Mouse (Mus musculus) forebrain, embryonic 13.5 days (tissue): Measurements from ENCODE around the gene Galk1. TPM values are rescaled to one million over a fixed set of nuclear protein-coding genes. Genes with fewer than 3 reads are reported as not detected.

Experiments used
- ATAC-seq: fragments of 200-750 bp; cut with Nextera tagmentation; 2 replicates; pipeline ENCODE4 v1.8.0; 2017
- H3K27ac ChIP-seq: fragments of 300-500 bp; sonication (generic); 2 replicates; pipeline ENCODE4 v1.5.1; 2015; ENCODE audit warnings: inconsistent platforms, mild to moderate bottlenecking, moderate library complexity
- H3K27me3 ChIP-seq: fragments of 300-500 bp; sonication (generic); 2 replicates; pipeline ENCODE4 v1.6.1; 2015; ENCODE audit warnings: mild to moderate bottlenecking, inconsistent platforms
- H3K36me3 ChIP-seq: fragments of 300-500 bp; sonication (generic); 2 replicates; pipeline ENCODE4 v1.6.1; 2015; ENCODE audit warnings: mild to moderate bottlenecking, inconsistent platforms; ENCODE audit not compliant: poor library complexity, severe bottlenecking
- H3K4me1 ChIP-seq: fragments of 300-500 bp; sonication (generic); 2 replicates; pipeline ENCODE4 v1.6.1; 2015; ENCODE audit warnings: inconsistent platforms
- H3K4me2 ChIP-seq: fragments of 300-500 bp; sonication (generic); 2 replicates; pipeline ENCODE4 v1.6.1; 2015; ENCODE audit warnings: inconsistent platforms, mild to moderate bottlenecking, moderate library complexity
- H3K4me3 ChIP-seq: fragments of 300-500 bp; sonication (generic); 2 replicates; pipeline ENCODE4 v1.5.1; 2015; ENCODE audit warnings: mild to moderate bottlenecking, inconsistent platforms
- H3K9ac ChIP-seq: fragments of 300-500 bp; sonication (generic); 2 replicates; pipeline ENCODE4 v1.6.1; 2015; ENCODE audit warnings: mild to moderate bottlenecking, inconsistent platforms
- H3K9me3 ChIP-seq: fragments of 300-500 bp; sonication (generic); replicated peaks from 2 replicates; pipeline ENCODE4 v1.6.1; 2016; ENCODE audit warnings: inconsistent platforms
- WGBS: fragments of 180-500 bp; shearing (Covaris S2); methylation state at CpG from one replicate; pipeline ENCODE4 v1.1.7; 2015; 5-methylcytosine and 5-hydroxymethylcytosine counted together
- polyA plus RNA-seq: library from polyadenylated mRNA; unstranded; fragments of >200 nt; fragmentation: Nextera tagmentation; extraction: Ambion mirVana; gene quantifications from 2 replicates; pipeline ENCODE4 v1.2.1, GENCODE M21; 2015

Galk1 gene
- polyA plus RNA-seq, 1 experiment from 2014 or later = 74.8 TPM

GRCm38 (mm10) chr11:115992098-115992497 is 20.4 kb downstream of the Galk1 start:
- no peaks in the 10 kb centered on the region for H3K4me1 ChIP-seq
- H3K27me3 ChIP-seq = 0 out of 2 replicates have a peak, but pooled peaks cover 4% of the 10 kb centered on the region
- 64% methylated on average over 4 of the region's 4 CpGs for WGBS
- H3K9me3 ChIP-seq = no peaks in the 10 kb centered on the region
- H3K36me3 ChIP-seq = no peaks in the 10 kb centered on the region
- no peak overlapping the region for H3K4me3 ChIP-seq
- no peak for ATAC-seq
- no peak overlapping the region for H3K4me2 ChIP-seq
- H3K27ac ChIP-seq = no peak overlapping the region
- no peak overlapping the region for H3K9ac ChIP-seq

GRCm38 (mm10) chr11:115989686-115990085 is 22.8 kb downstream of the Galk1 start:
- Histone ChIP-seq H3K9me3 (no peaks in the 10 kb centered on the region), H3K27me3 (0 out of 2 replicates have a peak, but pooled peaks cover 4% of the 10 kb centered on the region), H3K36me3 (no peaks in the 10 kb centered on the region), H3K27ac (no peak overlapping the region), H3K4me1 (no peaks in the 10 kb centered on the region), H3K4me3 (no peak overlapping the region), H3K9ac (no peak overlapping the region), H3K4me2 (no peak overlapping the region)
- ATAC-seq = no peak
- 38% methylated on average over 12 of the region's 15 CpGs for WGBS

- Histone ChIP-seq H3K9me3 (no peaks in the 10 kb centered on the region), H3K9ac (no peak overlapping the region), H3K27ac (no peak overlapping the region), H3K4me3 (no peak overlapping the region), H3K36me3 (no peaks in the 10 kb centered on the region), H3K27me3 (0 out of 2 replicates have a peak, but pooled peaks cover under 1% of the 10 kb centered on the region), H3K4me2 (no peak overlapping the region), H3K4me1 (no peaks in the 10 kb centered on the region)
- WGBS = 88% methylated on average over 8 of the region's 8 CpGs
- ATAC-seq = no peak
Observed at GRCm38 (mm10) chr11:115983291-115983690, 29.2 kb downstream of the Galk1 start.

- no peak overlapping the region for H3K27ac ChIP-seq
Observed at GRCm38 (mm10) chr11:115982472-115982871, 30.0 kb downstream of the Galk1 start.

DNA sequence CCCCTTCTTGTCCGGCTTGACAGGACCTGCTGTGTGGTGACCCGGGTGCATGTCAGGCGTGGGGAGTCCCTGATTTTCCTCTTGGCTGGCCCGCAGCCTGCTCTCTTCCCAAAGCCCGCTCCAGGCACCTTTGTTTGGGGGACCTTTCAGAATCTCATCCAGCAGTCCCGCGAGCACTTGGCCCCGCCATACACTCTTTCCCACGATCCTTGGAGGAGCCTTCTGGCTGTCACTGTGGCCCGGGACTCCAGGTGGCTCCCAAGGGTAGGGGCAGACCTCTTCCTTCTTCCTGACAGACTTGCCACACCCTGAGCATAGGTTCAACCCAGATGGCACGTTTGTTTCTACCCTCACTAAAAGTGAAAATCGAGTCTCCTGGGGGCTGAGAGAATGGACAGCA is 37.0 kb downstream of the Galk1 start:
- H3K4me1 ChIP-seq = peaks cover 12% of the 10 kb centered on the region
- 29% methylated on average over 12 of the region's 12 CpGs for WGBS

More at GRCm38 (mm10) chr11:115982472-115982871, 30.0 kb downstream of the Galk1 start:
- no peaks in the 10 kb centered on the region for H3K4me1 ChIP-seq
- no peak for ATAC-seq
- H3K9me3 ChIP-seq = no peaks in the 10 kb centered on the region
- H3K27me3 ChIP-seq = peaks cover 5% of the 10 kb centered on the region; the same call in 1 of the 2 replicates
- H3K4me2 ChIP-seq = no peak overlapping the region
- no peak overlapping the region for H3K4me3 ChIP-seq
- no peaks in the 10 kb centered on the region for H3K36me3 ChIP-seq
- WGBS = 91% methylated on average over 15 of the region's 15 CpGs
- H3K9ac ChIP-seq = no peak overlapping the region

DNA sequence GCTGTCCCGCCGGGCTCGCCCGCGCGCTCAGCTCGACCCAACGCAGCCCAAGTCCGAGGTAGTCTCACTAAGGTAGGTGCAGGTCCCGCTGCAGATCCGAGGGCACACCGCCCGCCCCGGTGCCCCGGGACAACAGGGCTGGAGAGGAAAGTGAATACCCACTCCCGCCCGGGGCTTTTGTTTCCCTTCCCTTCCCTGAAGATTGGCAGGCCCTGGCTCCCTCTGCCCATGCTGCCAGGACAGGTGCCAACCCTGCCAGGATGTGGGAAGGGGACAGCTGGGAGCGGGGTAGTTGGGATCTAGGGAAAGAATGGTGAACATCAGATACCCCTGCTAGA is 37.5 kb downstream of the Galk1 start:
- Histone ChIP-seq H3K27ac (no peak overlapping the region), H3K4me3 (peak overlapping the region; percentile 44), H3K27me3 (peaks cover 49% of the 10 kb centered on the region), H3K4me1 (peaks cover 12% of the 10 kb centered on the region), H3K36me3 (no peaks in the 10 kb centered on the region), H3K4me2 (peak overlapping the region; percentile 74), H3K9me3 (no peaks in the 10 kb centered on the region), H3K9ac (peak overlapping the region; percentile 60)
- WGBS = under 1% methylated on average over 18 of the region's 18 CpGs
- no peak for ATAC-seq

More for the DNA sequence above, 37.0 kb downstream of the Galk1 start:
- H3K4me2 ChIP-seq = peak overlapping the region; percentile 74; the same call in 1 of the 2 replicates
- H3K9me3 ChIP-seq = no peaks in the 10 kb centered on the region
- no peaks in the 10 kb centered on the region for H3K36me3 ChIP-seq
- no peak overlapping the region for H3K4me3 ChIP-seq
- no peak overlapping the region for H3K27ac ChIP-seq
- no peak for ATAC-seq
- no peak overlapping the region; the same call in 1 of the 2 replicates for H3K9ac ChIP-seq
- H3K27me3 ChIP-seq = peaks cover 49% of the 10 kb centered on the region

GRCm38 (mm10) chr11:115974309-115975082 is 38.0 kb downstream of the Galk1 start, which contains the start of gene Itgb4:
TSS of gene Itgb4 (plus strand) at chr11:115974709.
- peaks cover 12% of the 10 kb centered on the region for H3K4me1 ChIP-seq
- no peaks in the 10 kb centered on the region for H3K36me3 ChIP-seq
- H3K9ac ChIP-seq = peak within 1 kb of the TSS; percentile 60
- H3K9me3 ChIP-seq = no peaks in the 10 kb centered on the region
- H3K4me2 ChIP-seq = peak within 1 kb of the TSS; percentile 74
- 12% methylated on average over 39 of the region's 58 CpGs for WGBS
- peaks cover 49% of the 10 kb centered on the region for H3K27me3 ChIP-seq
- ATAC-seq = no peak
- H3K27ac ChIP-seq = no peak within 1 kb of the TSS
- H3K4me3 ChIP-seq = peak within 1 kb of the TSS; percentile 44

GRCm38 (mm10) chr11:115971016-115971415 is 41.5 kb downstream of the Galk1 start:
- Histone ChIP-seq H3K4me2 (no peak overlapping the region), H3K4me1 (peaks cover 12% of the 10 kb centered on the region), H3K9ac (no peak overlapping the region), H3K36me3 (peaks cover 14% of the 10 kb centered on the region), H3K27me3 (peaks cover 31% of the 10 kb centered on the region), H3K9me3 (no peaks in the 10 kb centered on the region), H3K27ac (no peak overlapping the region), H3K4me3 (no peak overlapping the region)
- WGBS = 76% methylated on average over 6 of the region's 6 CpGs
- no peak for ATAC-seq

DNA sequence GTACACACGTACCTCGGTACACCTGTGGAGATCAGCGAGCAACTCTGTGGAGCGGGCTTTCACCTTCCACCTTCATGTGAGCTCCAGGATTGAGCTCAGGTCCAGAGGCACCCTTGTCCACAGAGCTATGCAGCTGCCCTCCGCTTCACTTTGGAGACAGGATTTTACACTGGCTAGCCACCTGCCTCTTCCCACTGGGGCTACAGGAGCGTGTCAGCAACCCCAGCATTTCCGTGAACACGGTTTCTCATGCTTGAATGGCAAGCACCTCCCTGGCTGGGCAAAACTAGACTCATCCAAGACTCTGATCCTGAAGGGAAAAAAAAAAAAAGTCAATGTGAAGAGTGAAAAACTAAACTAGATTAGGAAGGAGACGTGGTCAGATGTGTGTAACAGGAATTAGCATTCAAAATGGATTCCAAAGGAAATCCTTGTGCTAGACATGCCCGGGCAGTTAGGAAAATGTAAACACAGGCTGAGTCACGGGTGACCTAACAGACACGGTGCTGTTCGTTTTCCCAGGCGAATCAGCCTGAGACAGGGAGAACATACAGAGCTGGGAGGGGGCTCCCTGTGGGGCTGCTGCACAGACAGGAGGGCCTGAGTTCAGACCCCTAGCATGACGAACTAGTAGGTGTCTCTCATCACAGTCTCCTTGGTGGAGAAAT is 42.4 kb downstream of the Galk1 start:
- H3K9ac ChIP-seq = no peak overlapping the region
- peaks cover 9% of the 10 kb centered on the region for H3K4me1 ChIP-seq
- no peak overlapping the region for H3K4me3 ChIP-seq
- no peaks in the 10 kb centered on the region for H3K9me3 ChIP-seq
- WGBS = 77% methylated on average over 15 of the region's 15 CpGs
- H3K4me2 ChIP-seq = no peak overlapping the region
- no peak overlapping the region for H3K27ac ChIP-seq
- H3K36me3 ChIP-seq = peaks cover 23% of the 10 kb centered on the region
- peaks cover 22% of the 10 kb centered on the region for H3K27me3 ChIP-seq
- ATAC-seq = no peak

GRCm38 (mm10) chr11:115968731-115969405 is 43.7 kb downstream of the Galk1 start:
- H3K36me3 ChIP-seq = peaks cover 35% of the 10 kb centered on the region
- H3K4me2 ChIP-seq = no peak overlapping the region
- peaks cover 9% of the 10 kb centered on the region for H3K27me3 ChIP-seq
- no peak overlapping the region for H3K9ac ChIP-seq
- no peaks in the 10 kb centered on the region for H3K4me1 ChIP-seq
- no peak for ATAC-seq
- H3K27ac ChIP-seq = no peak overlapping the region
- no peaks in the 10 kb centered on the region for H3K9me3 ChIP-seq
- no peak overlapping the region for H3K4me3 ChIP-seq
- 65% methylated on average over 5 of the region's 5 CpGs for WGBS

DNA sequence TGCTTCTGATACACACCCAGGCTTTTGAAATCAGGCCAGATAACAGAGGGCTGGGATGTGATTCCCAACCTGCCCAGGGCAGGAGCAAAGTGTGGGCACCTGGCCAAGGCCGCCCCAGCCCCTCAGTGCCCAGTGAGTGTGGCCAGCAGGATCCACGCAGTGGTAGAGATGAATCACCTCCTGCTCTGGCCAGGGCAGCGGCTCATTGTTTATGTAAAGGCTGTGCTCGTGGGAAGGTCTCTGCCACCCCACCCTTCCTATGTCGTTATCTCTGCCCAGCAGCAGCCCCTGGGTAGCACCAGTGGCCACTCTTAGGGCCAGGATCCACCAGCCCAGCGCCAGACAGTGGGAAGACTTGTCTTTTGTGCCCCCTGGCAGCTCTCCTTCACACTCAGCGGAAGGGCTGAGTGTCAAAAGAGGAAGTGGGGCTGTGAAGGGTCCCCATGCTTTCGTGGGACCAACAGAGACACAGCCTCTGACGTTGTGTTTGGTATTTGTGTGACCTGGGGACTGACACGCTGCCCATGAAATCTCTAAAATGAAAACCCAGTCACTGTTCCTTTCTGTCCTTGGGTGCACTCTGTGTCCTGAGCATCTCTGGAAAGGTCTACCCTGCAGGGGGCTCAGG is 47.4 kb downstream of the Galk1 start:
- no peak for ATAC-seq
- Histone ChIP-seq H3K27ac (no peak overlapping the region), H3K4me2 (no peak overlapping the region), H3K4me1 (no peaks in the 10 kb centered on the region), H3K9me3 (no peaks in the 10 kb centered on the region), H3K36me3 (peaks cover 73% of the 10 kb centered on the region), H3K27me3 (no peaks in the 10 kb centered on the region), H3K9ac (no peak overlapping the region), H3K4me3 (no peak overlapping the region)
- 88% methylated on average over 10 of the region's 10 CpGs for WGBS
